Mouse (Mus musculus) spleen, adult 12 weeks (tissue): ENCODE results near the gene Ugt1a6b.

ENCODE experiments used
- DNase-seq: peaks from one replicate; pipeline ENCODE4 v3.0.0; 2022; ENCODE audit warnings: low spot score

Gene Ugt1a6b

GRCm38 (mm10) chr1:88261706-88262105 is 158.7 kb downstream of the Ugt1a6b start:
- DNase-seq = no peak

DNA sequence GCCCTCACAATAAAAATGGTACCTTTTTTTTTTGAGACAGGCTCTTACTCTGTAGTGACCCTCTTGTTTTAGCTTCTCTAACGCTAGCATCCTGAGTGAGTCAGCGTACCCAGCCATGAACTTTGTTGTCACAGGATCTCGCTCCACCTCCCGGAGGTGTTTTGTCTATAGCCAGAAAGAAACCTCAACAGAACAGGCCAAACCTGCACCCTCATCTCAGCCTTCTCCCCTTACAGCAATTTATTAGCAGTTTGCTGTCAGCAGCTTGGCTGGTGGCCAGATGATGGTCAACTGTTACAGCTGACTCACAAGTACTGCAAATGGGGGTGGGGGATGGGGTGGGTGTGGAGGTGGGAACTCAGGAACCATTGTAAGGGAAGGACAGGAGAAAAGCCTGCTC is 159.2 kb downstream of the Ugt1a6b start:
- DNase-seq = no peak

GRCm38 (mm10) chr1:88262961-88263360 is 159.9 kb downstream of the Ugt1a6b start:
- no peak for DNase-seq

DNA sequence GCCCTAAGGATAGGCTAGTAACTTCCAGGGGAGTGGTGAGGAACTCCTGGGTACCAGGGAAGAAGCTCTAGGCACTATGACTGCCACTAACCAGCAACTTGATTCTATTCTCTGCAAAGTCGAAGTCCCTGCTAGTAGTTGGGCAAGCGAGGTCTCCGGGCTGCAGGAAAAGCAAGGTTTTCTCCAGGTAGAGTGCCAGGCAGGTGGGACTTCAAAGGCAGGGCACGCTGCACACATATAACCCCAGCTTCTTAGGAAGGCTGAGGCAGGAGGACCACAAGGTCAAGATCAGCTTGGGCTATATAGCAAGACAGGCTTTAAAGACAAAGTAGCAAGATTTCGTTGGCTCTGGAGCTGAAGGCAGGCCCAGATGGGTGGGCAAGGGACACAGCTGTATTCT is 160.7 kb downstream of the Ugt1a6b start:
- DNase-seq = no peak

DNA sequence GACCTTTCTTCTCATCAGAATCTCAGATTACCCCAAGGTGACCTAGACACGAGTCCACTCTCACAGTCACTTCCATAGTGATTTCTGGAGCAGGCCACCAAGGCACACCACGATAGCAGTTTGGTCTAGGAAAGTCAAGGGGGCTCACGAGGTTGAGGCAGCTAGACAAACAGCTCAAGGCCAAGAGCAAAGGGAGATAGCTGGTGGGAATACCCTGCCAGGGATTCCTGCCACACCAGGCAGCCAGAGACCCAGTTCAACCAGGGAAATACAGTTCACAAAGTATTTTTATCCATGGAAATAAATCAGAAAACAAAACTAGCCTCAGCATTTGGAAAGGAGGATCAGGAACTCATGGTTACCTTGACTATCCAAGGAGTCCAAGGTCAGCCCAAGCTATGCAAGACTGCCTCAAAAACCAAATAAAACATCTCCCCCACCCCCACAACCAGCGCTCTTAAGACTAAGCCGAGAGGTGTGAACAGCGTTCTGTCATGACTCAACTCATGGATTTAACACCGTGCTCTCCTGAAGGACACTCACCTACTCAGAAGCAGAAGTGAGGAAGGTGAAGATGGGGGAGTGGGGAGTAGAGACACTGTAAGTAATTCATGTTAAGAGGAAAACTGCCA is 161.3 kb downstream of the Ugt1a6b start:
- no peak for DNase-seq

DNA sequence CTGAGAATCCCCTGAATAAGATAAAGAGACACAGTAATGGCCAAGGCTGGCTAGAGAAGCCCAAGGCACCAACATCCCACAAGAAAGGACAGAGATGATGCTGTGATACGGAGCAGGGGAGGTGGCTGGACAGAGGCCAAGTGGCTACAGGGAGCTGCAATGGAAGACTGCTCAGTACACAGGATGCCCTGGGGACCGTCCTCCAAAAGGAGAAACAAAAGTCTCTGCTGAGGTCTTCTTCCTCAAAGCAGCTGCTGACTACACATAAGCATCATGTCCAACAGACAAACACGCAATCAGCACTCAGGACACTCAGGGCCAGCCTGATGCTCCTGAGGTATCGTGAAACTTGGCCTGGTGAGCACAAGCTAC is 161.8 kb downstream of the Ugt1a6b start:
- no peak for DNase-seq

GRCm38 (mm10) chr1:88266123-88266522 is 163.1 kb downstream of the Ugt1a6b start:
- DNase-seq = no peak

DNA sequence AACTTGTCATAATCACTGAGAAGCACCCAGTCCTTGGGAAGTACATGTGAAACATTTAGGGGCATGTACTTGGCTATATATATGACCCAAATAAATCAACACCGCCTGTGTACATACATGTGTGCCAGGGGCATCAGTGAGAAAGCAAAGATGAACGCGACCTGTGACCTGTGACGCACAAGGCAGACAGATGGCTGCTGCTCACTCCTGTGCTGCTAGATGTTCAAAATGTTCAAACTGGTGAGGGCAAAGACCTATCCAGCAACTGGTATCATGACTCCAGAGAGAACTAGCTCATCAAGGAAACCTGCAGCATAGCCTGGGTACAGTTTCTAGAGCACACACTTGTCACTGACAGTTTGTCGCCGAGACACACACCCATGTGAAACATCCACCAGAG is 164.4 kb downstream of the Ugt1a6b start:
- no peak for DNase-seq

DNA sequence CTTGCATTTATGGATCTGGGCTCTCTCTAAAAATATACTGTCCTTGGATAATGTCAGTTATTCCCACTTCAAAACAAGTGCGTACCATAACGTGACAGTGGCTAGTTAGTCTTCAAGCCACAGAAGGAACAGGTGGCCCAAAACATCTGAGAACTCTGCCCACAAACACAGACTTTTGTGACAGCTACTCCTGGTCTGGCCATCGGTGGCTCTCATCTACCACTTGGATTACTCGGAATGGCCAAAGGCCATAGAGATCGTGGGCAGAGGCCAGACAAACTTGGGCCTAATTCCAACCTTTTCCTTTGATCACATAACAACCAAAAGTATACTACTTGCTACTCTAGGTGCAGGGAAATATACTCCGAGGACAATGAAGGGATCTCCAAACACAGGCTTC is 165.0 kb downstream of the Ugt1a6b start:
- no peak for DNase-seq
